Mouse (Mus musculus): ENCODE data around the gene Neu3. TPM values are rescaled to one million over a fixed set of nuclear protein-coding genes. Genes with fewer than 3 reads are reported as not detected.

Gene Neu3
- 2.6 and 3.4 TPM in 2 replicates for polyA plus RNA-seq (2016; fragmentation: Nextera tagmentation; extraction: Ambion mirVana)

DNA sequence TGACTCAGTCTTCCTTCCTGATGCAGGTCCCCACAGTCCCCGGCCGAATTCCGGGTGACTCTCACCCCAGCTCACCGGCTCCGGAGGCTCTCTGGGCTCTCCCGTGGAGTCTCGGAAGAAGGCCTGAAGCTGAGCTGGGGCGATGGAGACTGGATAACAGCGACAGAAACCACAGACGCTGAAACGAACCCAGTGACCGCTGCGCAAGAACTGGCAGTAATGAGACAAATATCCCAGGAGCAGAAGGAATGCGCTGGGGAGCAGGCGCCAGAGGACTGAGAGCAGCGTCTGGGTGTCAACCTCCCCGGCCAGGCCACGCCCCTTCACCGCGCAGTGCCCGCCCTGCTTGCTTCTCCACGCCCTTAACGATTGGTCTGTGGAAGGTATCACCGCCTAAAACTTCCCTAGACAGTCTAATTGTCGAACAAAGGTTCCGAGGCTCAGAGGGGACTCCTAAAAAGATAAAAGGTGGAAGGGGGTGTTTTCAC, at the start of gene Neu3:
Gene Neu3, minus strand, starts transcription at position 335 of the 488 bp plus-strand sequence.
- peak within 1 kb of the TSS; percentile 59 for H3K4me3 ChIP-seq
- H3K9ac ChIP-seq, result peak within 1 kb of the TSS; percentile 80
- no peaks in the 10 kb centered on the region for H3K9me3 ChIP-seq (replicated peaks)
- under 1% methylated on average over 26 of the region's 26 CpGs for WGBS
- ATAC-seq (ENCODE audit: insufficient number of reproducible peaks, low FRiP score), result peak; percentile 98
- 0 out of 2 replicates have a peak, but pooled peaks cover 3% of the 10 kb centered on the region for H3K36me3 ChIP-seq
- peaks cover 30% of the 10 kb centered on the region for H3K4me1 ChIP-seq (replicated peaks)
- peak within 1 kb of the TSS; percentile 71 for H3K4me2 ChIP-seq
- no peaks in the 10 kb centered on the region for H3K27me3 ChIP-seq (replicated peaks)
- peak within 1 kb of the TSS; percentile 93 for H3K27ac ChIP-seq (ENCODE audit: poor library complexity, severe bottlenecking)

DNA sequence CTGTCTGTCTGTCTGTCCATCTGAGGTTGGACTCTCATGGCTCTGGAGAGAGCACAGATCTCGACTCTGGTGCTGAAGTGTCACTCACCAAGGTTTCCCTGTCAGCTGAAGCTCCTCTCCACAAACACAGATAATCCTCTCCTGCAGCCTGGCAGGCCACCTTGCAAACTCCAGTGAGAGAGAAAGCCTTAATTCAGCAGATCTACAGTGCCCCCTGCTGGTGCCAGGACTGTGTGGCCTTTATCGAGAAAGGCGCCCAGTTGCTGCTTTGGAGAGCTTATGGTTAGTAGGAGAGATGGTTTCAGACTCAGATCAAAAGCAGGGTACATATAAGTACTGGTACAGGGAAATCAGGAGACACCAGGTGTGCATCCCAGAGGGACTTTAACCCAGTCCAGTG, 48.1 kb upstream of the Neu3 start:
- WGBS, result 0% methylated on average over 3 of the region's 3 CpGs
- no peak; the same call in 1 of the 2 replicates for ATAC-seq (ENCODE audit: insufficient number of reproducible peaks, low FRiP score)
- Histone ChIP-seq H3K27ac (ENCODE audit: poor library complexity, severe bottlenecking) (no peak overlapping the region), H3K9ac (no peak overlapping the region), H3K4me3 (no peak overlapping the region), H3K36me3 (no peaks in the 10 kb centered on the region), H3K4me2 (no peak overlapping the region), H3K4me1 (replicated peaks) (peaks cover 15% of the 10 kb centered on the region), H3K27me3 (replicated peaks) (peaks cover 7% of the 10 kb centered on the region; the same call in 1 of the 2 replicates), H3K9me3 (replicated peaks) (no peaks in the 10 kb centered on the region)

DNA sequence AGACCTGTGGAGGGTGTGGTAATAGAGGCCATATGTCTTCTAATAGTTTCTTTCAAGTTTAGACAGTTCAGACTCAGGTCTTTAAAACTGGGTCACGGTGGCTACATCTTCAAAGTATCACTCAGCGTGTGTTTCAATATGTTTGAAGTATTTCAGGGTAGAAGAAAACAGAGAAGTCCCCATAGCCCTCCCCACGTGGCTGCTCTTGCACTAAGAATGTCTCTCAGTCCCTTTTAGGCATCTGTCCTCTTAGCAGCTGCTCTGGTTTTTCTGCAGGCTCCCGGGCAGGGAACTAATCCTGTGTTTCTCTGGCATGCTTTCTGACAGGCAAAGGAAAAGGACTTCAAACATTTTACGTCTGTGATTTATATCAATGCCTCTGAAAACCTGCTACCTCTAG, 47.7 kb upstream of the Neu3 start:
- 32% methylated on average over 5 of the region's 5 CpGs for WGBS
- no peak overlapping the region for H3K27ac ChIP-seq (ENCODE audit: poor library complexity, severe bottlenecking)
- no peak overlapping the region for H3K4me3 ChIP-seq

DNA sequence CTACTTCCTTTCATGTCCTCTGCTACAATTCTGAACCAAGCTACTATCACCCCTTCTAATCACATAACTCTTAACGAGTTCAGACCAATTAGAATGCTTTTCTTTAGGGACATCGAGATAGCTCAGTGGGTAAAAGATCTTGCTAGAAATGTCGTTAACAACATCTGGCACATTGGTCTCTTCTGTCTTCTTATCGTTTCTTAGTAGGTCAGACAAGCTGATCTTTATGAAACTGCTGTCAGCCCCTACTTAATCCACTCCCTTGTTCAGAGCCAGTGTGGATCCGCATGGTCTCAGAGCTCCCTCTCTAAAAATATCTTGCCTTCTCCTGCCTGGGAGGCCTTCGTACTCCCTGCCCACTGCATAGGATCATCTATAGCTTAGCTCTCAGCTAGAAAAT, 45.7 kb upstream of the Neu3 start:
- no peak overlapping the region for H3K4me2 ChIP-seq
- no peak overlapping the region for H3K9ac ChIP-seq
- no peak for ATAC-seq (ENCODE audit: insufficient number of reproducible peaks, low FRiP score)
- H3K4me1 ChIP-seq (replicated peaks), result peaks cover 21% of the 10 kb centered on the region
- no peak overlapping the region; the same call in 1 of the 2 replicates for H3K27ac ChIP-seq (ENCODE audit: poor library complexity, severe bottlenecking)
- WGBS, result 32% methylated on average over 6 of the region's 6 CpGs
- no peak overlapping the region for H3K4me3 ChIP-seq
- H3K27me3 ChIP-seq (replicated peaks), result peaks cover 7% of the 10 kb centered on the region; the same call in 1 of the 2 replicates
- H3K9me3 ChIP-seq (replicated peaks), result no peaks in the 10 kb centered on the region
- H3K36me3 ChIP-seq, result no peaks in the 10 kb centered on the region

More for the DNA sequence above, 47.7 kb upstream of the Neu3 start:
- H3K9ac ChIP-seq, result no peak overlapping the region
- peaks cover 20% of the 10 kb centered on the region for H3K4me1 ChIP-seq (replicated peaks)
- peaks cover 7% of the 10 kb centered on the region; the same call in 1 of the 2 replicates for H3K27me3 ChIP-seq (replicated peaks)
- ATAC-seq (ENCODE audit: insufficient number of reproducible peaks, low FRiP score), result no peak
- no peaks in the 10 kb centered on the region for H3K9me3 ChIP-seq (replicated peaks)
- H3K36me3 ChIP-seq, result no peaks in the 10 kb centered on the region
- H3K4me2 ChIP-seq, result no peak overlapping the region

DNA sequence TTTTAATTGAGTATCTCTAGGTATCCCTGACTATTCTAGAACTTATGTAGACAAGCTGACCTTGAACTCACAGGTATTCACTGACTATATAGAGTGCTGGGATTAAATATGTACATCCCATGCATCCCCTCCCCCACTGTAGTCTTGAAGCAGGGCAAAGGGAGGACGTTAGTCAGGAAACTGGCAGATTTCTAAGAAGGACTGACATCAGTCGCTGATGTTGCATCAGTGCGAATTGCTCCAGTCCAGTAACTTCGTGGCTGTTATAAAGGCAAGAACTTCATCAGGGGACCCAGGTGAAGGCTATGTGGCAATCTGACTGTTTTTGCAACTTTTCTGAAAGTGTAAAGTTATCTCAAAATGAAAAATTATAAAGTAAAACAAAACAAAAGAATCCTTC, 41.1 kb upstream of the Neu3 start:
- Histone ChIP-seq H3K4me3 (no peak overlapping the region), H3K9ac (no peak overlapping the region), H3K36me3 (no peaks in the 10 kb centered on the region), H3K9me3 (replicated peaks) (no peaks in the 10 kb centered on the region), H3K27me3 (replicated peaks) (no peaks in the 10 kb centered on the region), H3K27ac (ENCODE audit: poor library complexity, severe bottlenecking) (no peak overlapping the region), H3K4me2 (no peak overlapping the region), H3K4me1 (replicated peaks) (peaks cover 31% of the 10 kb centered on the region)
- no peak for ATAC-seq (ENCODE audit: insufficient number of reproducible peaks, low FRiP score)
- WGBS, result 63% methylated on average over 4 of the region's 4 CpGs

DNA sequence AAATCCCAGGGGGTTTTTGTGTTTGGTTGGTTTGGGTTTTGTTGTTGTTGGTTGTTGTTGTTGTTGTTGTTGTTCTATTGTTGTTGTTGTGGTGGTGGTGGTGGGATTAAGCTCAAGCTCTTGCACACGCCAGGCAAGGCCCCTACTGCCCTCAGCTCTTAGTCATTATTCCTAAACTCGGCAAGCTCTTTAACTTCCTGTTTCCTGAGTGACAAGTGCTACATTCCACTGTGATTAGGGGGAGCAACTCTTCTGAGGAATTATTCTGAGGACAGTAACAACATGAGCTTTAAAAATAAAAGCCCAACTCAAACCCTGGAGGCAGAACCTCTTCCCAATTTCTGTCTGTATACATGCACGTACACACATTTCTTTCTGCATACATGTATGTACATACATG, 37.0 kb upstream of the Neu3 start:
- H3K4me2 ChIP-seq, result no peak overlapping the region
- no peaks in the 10 kb centered on the region for H3K27me3 ChIP-seq (replicated peaks)
- H3K36me3 ChIP-seq, result no peaks in the 10 kb centered on the region
- H3K27ac ChIP-seq (ENCODE audit: poor library complexity, severe bottlenecking), result peak overlapping the region; percentile 62
- peak; percentile 63; the same call in 1 of the 2 replicates for ATAC-seq (ENCODE audit: insufficient number of reproducible peaks, low FRiP score)
- no peak overlapping the region for H3K9ac ChIP-seq
- 27% methylated on average over 3 of the region's 3 CpGs for WGBS
- no peak overlapping the region for H3K4me3 ChIP-seq
- H3K4me1 ChIP-seq (replicated peaks), result peaks cover 18% of the 10 kb centered on the region
- no peaks in the 10 kb centered on the region for H3K9me3 ChIP-seq (replicated peaks)

DNA sequence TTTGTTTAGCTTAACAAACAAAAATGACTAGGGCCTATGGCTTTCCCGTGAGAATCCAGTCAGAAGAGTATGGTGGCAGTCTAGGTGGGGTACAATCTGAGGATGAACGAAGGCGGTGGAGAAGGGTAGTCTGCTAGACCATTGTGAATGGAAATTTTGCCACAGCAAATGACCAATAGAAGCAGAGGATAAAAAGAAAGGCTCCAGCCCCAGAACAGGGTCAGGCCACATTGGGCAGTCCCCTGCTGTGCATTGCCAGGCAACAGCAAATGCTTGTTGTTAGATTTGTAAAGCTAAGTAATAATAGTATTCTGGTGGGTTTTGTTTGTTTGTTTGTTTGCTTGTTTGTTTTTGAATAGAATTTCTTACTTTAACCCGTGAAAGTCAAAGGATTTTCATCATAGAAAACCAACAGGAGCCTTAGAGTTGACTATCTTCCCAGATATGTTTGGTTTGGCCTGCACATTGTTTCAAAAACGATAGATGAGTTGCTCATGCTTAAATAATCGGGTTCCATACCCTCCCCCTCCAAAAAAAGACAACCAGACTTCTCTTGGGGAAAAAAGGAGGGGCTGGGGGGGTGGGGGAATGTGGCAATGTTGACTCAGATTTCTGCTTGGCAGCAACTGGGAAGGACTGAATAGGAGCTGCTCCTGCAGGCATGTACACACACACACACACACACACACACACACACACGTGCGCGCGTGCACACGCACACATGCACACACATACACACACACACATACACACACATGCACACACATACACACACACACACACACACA, 36.2 kb upstream of the Neu3 start:
- Histone ChIP-seq H3K36me3 (no peaks in the 10 kb centered on the region), H3K4me1 (replicated peaks) (peaks cover 18% of the 10 kb centered on the region), H3K27ac (ENCODE audit: poor library complexity, severe bottlenecking) (peak overlapping the region; percentile 62; the same call in 1 of the 2 replicates), H3K4me3 (no peak overlapping the region), H3K9ac (no peak overlapping the region), H3K4me2 (no peak overlapping the region), H3K9me3 (replicated peaks) (no peaks in the 10 kb centered on the region), H3K27me3 (replicated peaks) (no peaks in the 10 kb centered on the region)
- WGBS, result 52% methylated on average over 6 of the region's 11 CpGs
- no peak; the same call in 1 of the 2 replicates for ATAC-seq (ENCODE audit: insufficient number of reproducible peaks, low FRiP score)

DNA sequence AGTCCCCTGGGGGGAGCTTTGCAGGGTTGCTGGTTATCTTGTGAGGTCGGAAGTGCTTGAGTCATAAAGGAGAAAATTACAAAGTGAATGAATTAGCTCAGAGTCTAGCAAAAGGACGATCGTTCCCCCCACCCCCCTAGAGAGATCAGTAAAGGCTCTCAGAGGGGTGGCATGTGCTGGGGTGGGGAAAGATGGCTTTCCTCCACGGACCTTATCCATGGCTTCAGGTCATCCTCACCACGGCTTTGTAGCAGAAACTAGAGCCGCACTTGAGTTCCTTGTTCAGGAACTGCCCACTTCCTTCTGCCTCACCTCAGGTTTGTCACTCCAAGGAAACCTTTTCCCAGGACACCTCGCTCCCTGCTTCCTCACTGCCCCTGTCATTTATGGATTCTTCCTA, 35.1 kb upstream of the Neu3 start, which contains the start of gene Spcs2:
Gene Spcs2, minus strand, starts transcription at position 101 of the 400 bp plus-strand sequence.
- Histone ChIP-seq H3K36me3 (no peaks in the 10 kb centered on the region), H3K4me2 (no peak within 1 kb of the TSS), H3K4me1 (replicated peaks) (peaks cover 21% of the 10 kb centered on the region), H3K27ac (ENCODE audit: poor library complexity, severe bottlenecking) (no peak within 1 kb of the TSS), H3K27me3 (replicated peaks) (no peaks in the 10 kb centered on the region), H3K4me3 (no peak within 1 kb of the TSS), H3K9ac (no peak within 1 kb of the TSS), H3K9me3 (replicated peaks) (no peaks in the 10 kb centered on the region)
- WGBS, result 39% methylated on average over 7 of the region's 7 CpGs
- no peak for ATAC-seq (ENCODE audit: insufficient number of reproducible peaks, low FRiP score)

DNA sequence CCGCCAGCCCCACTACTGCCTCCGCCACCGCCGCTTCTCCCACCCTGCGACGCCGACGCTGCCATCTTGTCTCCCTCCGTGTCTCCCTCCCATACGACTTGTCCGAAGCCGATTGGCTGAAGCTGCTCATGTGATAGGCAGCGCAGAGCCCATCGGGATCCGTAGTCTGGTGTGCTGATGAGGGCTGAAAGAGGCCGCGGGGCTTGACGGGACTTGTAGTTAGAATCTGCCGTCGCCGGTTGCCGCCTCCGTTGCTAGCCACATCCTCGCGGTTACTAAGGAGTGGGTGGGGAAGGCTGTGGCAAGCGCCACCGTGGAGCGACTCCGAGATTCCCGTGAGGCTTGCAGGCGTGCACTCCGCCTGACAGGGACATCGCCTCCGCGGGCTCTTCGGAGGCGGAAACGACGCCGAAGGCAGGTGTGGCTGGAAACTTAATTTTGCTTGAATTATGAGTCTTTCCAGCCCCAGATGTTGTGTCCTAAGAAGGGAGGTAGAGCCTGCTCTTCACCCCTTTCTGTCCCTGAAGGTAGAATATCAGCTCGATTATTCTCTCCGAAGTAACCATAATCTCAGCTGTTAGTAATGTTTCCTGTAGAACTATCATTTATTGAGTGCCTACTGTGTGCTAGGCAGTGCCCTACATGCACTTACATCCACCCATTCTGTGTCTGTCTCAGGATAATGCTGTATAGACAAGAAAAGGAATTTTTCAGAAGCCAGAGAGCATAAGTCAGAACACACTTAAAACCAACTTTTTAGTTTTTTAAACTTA, 30.8 kb upstream of the Neu3 start, which contains the start of gene Xrra1:
Gene Xrra1, plus strand, starts transcription at position 304 of the 773 bp plus-strand sequence.
- Histone ChIP-seq H3K36me3 (peaks cover 13% of the 10 kb centered on the region), H3K4me1 (replicated peaks) (peaks cover 19% of the 10 kb centered on the region), H3K27ac (ENCODE audit: poor library complexity, severe bottlenecking) (peak within 1 kb of the TSS; percentile 75), H3K4me3 (peak within 1 kb of the TSS; percentile 94), H3K27me3 (replicated peaks) (no peaks in the 10 kb centered on the region), H3K4me2 (peak within 1 kb of the TSS; percentile 81), H3K9me3 (replicated peaks) (no peaks in the 10 kb centered on the region), H3K9ac (peak within 1 kb of the TSS; percentile 95)
- WGBS, result under 1% methylated on average over 42 of the region's 42 CpGs
- ATAC-seq (ENCODE audit: insufficient number of reproducible peaks, low FRiP score), result peak; percentile 99

DNA sequence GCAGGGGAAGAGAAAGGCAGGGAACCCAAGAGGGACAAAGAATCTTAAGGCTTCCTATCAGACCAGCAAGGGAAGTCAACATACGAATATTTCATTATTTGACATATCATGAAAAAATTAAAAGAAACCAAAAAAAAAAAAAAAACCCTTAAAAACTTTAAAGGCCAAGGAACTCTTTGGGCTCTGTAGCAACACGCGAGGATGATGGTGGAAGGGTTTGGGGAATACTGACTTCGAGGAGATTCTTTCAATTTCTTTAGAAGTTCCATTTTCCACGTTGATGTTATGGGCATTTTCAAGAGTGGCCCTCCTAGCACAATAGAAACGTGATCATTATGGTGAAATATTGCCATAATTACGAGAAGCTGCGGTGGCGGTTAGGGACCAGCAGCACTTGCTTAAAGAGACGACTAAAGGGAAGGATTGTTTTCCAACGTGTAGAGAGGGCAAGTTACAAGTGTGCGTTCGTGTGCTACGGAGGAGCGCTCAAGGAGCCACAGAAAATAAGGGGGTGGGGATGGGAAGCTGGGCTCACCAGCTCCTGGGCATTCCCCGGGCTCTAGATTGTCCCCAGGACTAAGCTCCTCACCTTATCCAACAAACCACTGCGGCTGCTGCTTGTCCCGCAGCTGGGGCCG, 30.1 kb upstream of the Neu3 start:
- 3% methylated on average over 19 of the region's 19 CpGs for WGBS

More for the DNA sequence above, 30.1 kb upstream of the Neu3 start:
- peak overlapping the region; percentile 95 for H3K9ac ChIP-seq
- H3K4me2 ChIP-seq, result peak overlapping the region; percentile 81
- peaks cover 20% of the 10 kb centered on the region for H3K36me3 ChIP-seq
- peak; percentile 67 for ATAC-seq (ENCODE audit: insufficient number of reproducible peaks, low FRiP score)
- no peaks in the 10 kb centered on the region for H3K9me3 ChIP-seq (replicated peaks)
- H3K4me1 ChIP-seq (replicated peaks), result peaks cover 25% of the 10 kb centered on the region
- no peaks in the 10 kb centered on the region for H3K27me3 ChIP-seq (replicated peaks)
- H3K27ac ChIP-seq (ENCODE audit: poor library complexity, severe bottlenecking), result peak overlapping the region; percentile 75
- peak overlapping the region; percentile 94 for H3K4me3 ChIP-seq

All from heart, embryonic 12.5 days (tissue).